Mouse (Mus musculus) heart, embryonic 10.5 days (tissue): Measurements from ENCODE around the gene Ppp1r9b. TPM values are rescaled to one million over a fixed set of nuclear protein-coding genes. Genes with fewer than 3 reads are reported as not detected.

Experiments used
- DNase-seq: peaks from one replicate; pipeline ENCODE4 v3.0.0-alpha.2; 2017; ENCODE audit warnings: low spot score
- H3K27ac ChIP-seq: fragments of 300-500 bp; sonication (generic); 2 replicates; pipeline ENCODE4 v1.5.1; 2016; ENCODE audit warnings: mild to moderate bottlenecking
- H3K27me3 ChIP-seq: fragments of 300-500 bp; sonication (generic); 2 replicates; pipeline ENCODE4 v1.6.1; 2016; ENCODE audit warnings: mild to moderate bottlenecking; ENCODE audit not compliant: poor library complexity, insufficient read depth, severe bottlenecking
- H3K36me3 ChIP-seq: fragments of 300-500 bp; sonication (generic); 2 replicates; pipeline ENCODE4 v1.6.1; 2016; ENCODE audit warnings: mild to moderate bottlenecking, moderate library complexity
- H3K4me1 ChIP-seq: fragments of 300-500 bp; sonication (generic); 2 replicates; pipeline ENCODE4 v1.6.1; 2016; ENCODE audit warnings: mild to moderate bottlenecking
- H3K4me3 ChIP-seq: fragments of 300-500 bp; sonication (generic); 2 replicates; pipeline ENCODE4 v1.5.1; 2016; ENCODE audit warnings: mild to moderate bottlenecking, moderate library complexity
- H3K9me3 ChIP-seq: fragments of 300-500 bp; sonication (generic); 2 replicates; pipeline ENCODE4 v1.6.1; 2016; ENCODE audit warnings: mild to moderate bottlenecking, moderate library complexity
- WGBS: fragments of 180-500 bp; shearing (Covaris S2); methylation state at CpG from one replicate; pipeline ENCODE4 v1.1.7; 2016; 5-methylcytosine and 5-hydroxymethylcytosine counted together
- polyA plus RNA-seq: library from polyadenylated mRNA; unstranded; fragments of >200 nt; fragmentation: Nextera tagmentation; extraction: Ambion mirVana; gene quantifications from 2 replicates; pipeline ENCODE4 v1.2.1, GENCODE M21; 2016

Gene Ppp1r9b
- polyA plus RNA-seq, 1 experiment from 2014 or later = 12.5 TPM

DNA sequence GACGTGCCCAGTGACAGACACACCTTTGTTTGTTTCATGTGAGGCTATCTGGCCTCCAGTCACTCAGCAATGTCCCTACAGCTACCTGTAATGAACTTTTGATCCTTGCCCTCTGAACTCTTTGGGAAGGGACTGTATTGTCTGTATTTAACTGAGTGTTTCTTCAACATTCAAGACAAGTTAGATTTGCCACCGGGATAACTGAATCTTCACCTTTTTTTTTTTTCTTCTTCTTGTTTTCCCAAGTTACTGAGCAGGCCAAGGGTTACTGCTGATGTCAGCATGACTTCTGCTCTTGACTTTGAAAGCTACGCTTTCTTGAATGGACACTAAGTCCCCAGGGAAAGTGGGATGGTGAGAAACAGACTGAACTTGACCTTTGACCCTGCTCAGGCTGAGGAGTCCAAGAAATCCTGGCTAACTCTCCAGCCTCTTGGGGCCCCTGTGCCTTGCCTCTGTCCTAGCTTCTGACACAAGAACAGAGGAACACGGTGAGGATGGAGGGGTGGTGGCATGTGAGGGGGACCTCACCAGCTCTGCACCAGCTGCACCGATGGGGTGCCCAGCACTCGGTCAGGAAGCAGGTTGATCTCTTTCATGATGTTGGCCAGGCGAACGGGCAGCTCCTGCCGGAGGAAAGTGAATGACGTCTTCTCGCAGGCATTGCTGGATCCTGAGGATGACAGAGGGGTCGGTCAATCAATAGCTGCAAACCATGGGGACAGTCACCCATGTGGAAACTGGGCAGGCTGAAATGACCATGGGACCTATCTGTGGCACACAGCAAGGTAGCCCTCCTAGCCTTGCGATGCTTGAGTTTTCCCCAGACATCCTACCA is 48.2 kb downstream of the Ppp1r9b start:
- Histone ChIP-seq H3K4me3 (no peak overlapping the region), H3K27ac (no peak overlapping the region), H3K27me3 (peaks cover 23% of the 10 kb centered on the region), H3K4me1 (peaks cover 31% of the 10 kb centered on the region), H3K36me3 (peaks cover 28% of the 10 kb centered on the region; the same call in 1 of the 2 replicates), H3K9me3 (no peaks in the 10 kb centered on the region)
- DNase-seq = no peak
- WGBS = 80% methylated on average over 13 of the region's 13 CpGs

DNA sequence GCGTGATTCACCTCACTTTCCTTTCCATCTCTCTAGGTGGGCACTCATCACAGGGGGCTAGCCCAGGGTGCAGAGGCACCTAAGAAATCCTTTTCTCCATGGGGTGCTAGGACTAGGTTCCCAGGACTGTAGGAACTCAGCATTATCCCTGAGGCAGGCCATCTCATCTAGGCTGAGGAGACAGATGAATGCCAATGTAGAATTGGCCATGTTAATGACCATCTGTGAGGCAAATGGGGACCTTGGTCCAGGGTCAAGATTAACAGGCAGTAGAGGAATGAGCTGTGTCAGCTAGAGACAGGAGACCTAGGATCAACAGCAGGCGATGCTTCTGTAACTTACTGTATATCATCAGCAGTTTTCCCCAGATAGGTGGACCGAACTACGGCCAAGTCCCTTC is 48.9 kb downstream of the Ppp1r9b start:
- Histone ChIP-seq H3K36me3 (peaks cover 32% of the 10 kb centered on the region), H3K4me1 (peaks cover 29% of the 10 kb centered on the region), H3K27ac (peak overlapping the region; percentile 89), H3K9me3 (no peaks in the 10 kb centered on the region), H3K4me3 (peak overlapping the region; percentile 81), H3K27me3 (peaks cover 22% of the 10 kb centered on the region)
- WGBS = 86% methylated on average over 4 of the region's 4 CpGs
- no peak for DNase-seq

- no peaks in the 10 kb centered on the region for H3K9me3 ChIP-seq
- WGBS = 2% methylated on average over 20 of the region's 20 CpGs
- peaks cover 22% of the 10 kb centered on the region for H3K27me3 ChIP-seq
- peak overlapping the region; percentile 89 for H3K27ac ChIP-seq
- no peak for DNase-seq
- H3K4me3 ChIP-seq = peak overlapping the region; percentile 81
- H3K36me3 ChIP-seq = peaks cover 36% of the 10 kb centered on the region
- peaks cover 25% of the 10 kb centered on the region for H3K4me1 ChIP-seq
These were observed 49.8 kb downstream of the Ppp1r9b start for GRCm38 (mm10) chr11:95040491-95041138.

- peak; percentile 100 for DNase-seq
- Histone ChIP-seq H3K4me1 (peaks cover 25% of the 10 kb centered on the region), H3K9me3 (no peaks in the 10 kb centered on the region), H3K27me3 (peaks cover 27% of the 10 kb centered on the region), H3K27ac (peak within 1 kb of the TSS; percentile 89), H3K36me3 (peaks cover 41% of the 10 kb centered on the region), H3K4me3 (peak within 1 kb of the TSS; percentile 81)
- WGBS = under 1% methylated on average over 41 of the region's 41 CpGs
These were observed 50.3 kb downstream of the Ppp1r9b start, which contains the start of gene Pdk2 for GRCm38 (mm10) chr11:95041139-95041609. TSS of gene Pdk2 (minus strand) at chr11:95041354.

DNA sequence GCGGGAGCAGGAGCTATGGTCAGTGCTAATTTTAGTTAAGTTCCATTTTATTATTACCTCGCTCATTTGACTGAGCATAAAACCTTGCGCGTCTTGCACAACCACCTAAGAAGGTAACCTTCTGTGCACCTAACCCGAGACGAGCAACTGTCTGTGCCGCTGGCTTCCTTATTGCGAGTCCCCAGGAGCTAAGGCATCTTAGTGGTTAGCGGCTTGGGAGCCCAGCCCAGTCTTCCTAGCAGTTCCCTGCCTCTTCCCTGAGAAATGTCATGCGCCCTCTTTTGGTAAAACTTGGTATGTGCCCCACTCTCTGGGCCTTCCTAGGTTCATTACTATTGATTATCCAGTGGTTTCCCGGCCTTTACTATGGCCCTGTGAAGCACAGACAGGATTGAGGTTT is 51.3 kb downstream of the Ppp1r9b start:
- peak overlapping the region; percentile 89; the same call in 1 of the 2 replicates for H3K27ac ChIP-seq
- peaks cover 37% of the 10 kb centered on the region for H3K36me3 ChIP-seq
- under 1% methylated on average over 11 of the region's 11 CpGs for WGBS
- peaks cover 25% of the 10 kb centered on the region for H3K4me1 ChIP-seq
- DNase-seq = peak; percentile 89
- peaks cover 33% of the 10 kb centered on the region for H3K27me3 ChIP-seq
- H3K4me3 ChIP-seq = peak overlapping the region; percentile 81
- no peaks in the 10 kb centered on the region for H3K9me3 ChIP-seq

DNA sequence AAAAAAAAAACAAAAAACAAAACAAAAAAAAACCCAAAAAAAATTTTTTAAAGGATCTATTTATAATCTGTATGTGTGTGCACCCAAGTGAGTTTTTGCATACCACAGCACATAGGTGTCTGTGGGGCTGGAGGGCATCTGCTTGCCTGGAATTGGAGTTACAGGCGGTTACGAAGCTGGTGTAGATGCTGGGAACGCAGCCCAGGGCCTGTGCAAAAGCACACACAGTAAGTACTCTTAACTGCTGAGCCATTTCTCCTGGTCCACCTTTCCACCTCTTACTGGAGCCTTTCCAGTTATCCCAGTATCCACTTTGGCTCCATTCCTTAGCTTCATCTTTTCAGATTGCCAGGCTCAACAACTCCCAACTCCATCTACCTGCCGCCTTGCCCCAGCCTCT is 52.2 kb downstream of the Ppp1r9b start:
- Histone ChIP-seq H3K36me3 (peaks cover 30% of the 10 kb centered on the region), H3K9me3 (no peaks in the 10 kb centered on the region), H3K4me1 (peaks cover 25% of the 10 kb centered on the region), H3K27ac (no peak overlapping the region), H3K4me3 (no peak overlapping the region), H3K27me3 (peaks cover 28% of the 10 kb centered on the region)
- no peak for DNase-seq
- WGBS = 87% methylated on average over 4 of the region's 4 CpGs

DNA sequence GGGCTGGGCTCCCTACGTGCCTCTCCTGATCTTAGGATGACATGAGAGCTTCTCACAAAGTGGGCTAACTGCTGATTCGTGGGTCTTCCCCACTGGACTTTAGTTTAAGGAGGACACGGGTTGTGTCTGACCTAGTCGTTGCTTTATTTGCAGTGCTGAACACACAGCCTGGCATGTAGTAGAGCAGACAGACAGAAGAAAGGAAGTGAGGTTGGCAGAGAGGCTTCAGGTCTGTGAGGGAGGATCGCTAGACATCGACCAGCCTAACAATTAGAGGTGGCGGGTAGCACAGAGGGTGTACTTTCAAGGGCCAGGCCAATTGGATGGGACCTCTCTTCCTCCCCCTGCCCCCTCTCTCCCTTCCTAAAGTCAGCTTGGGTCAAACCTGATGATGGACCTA is 52.8 kb downstream of the Ppp1r9b start:
- 50% methylated on average over 7 of the region's 7 CpGs for WGBS
- no peak for DNase-seq

GRCm38 (mm10) chr11:95044185-95044870 is 53.5 kb downstream of the Ppp1r9b start:
- Histone ChIP-seq H3K4me3 (no peak overlapping the region), H3K9me3 (no peaks in the 10 kb centered on the region)
- 52% methylated on average over 13 of the region's 13 CpGs for WGBS

More for the DNA sequence above, 52.8 kb downstream of the Ppp1r9b start:
- Histone ChIP-seq H3K27me3 (peaks cover 28% of the 10 kb centered on the region), H3K36me3 (peaks cover 27% of the 10 kb centered on the region), H3K4me1 (peaks cover 25% of the 10 kb centered on the region), H3K27ac (no peak overlapping the region), H3K9me3 (no peaks in the 10 kb centered on the region), H3K4me3 (no peak overlapping the region)

GRCm38 (mm10) chr11:95046980-95047680 is 56.3 kb downstream of the Ppp1r9b start:
- H3K27ac ChIP-seq = no peak overlapping the region
- WGBS = 54% methylated on average over 9 of the region's 9 CpGs

More at GRCm38 (mm10) chr11:95044185-95044870, 53.5 kb downstream of the Ppp1r9b start:
- Histone ChIP-seq H3K36me3 (peaks cover 24% of the 10 kb centered on the region), H3K27me3 (peaks cover 28% of the 10 kb centered on the region), H3K27ac (no peak overlapping the region), H3K4me1 (peaks cover 25% of the 10 kb centered on the region)
- no peak for DNase-seq

GRCm38 (mm10) chr11:95053062-95053461 is 62.2 kb downstream of the Ppp1r9b start:
- Histone ChIP-seq H3K4me3 (no peak overlapping the region), H3K27me3 (peaks cover 21% of the 10 kb centered on the region), H3K9me3 (no peaks in the 10 kb centered on the region), H3K27ac (no peak overlapping the region), H3K36me3 (peaks cover 64% of the 10 kb centered on the region), H3K4me1 (peaks cover 13% of the 10 kb centered on the region)
- 48% methylated on average over 9 of the region's 9 CpGs for WGBS
- DNase-seq = no peak

More at GRCm38 (mm10) chr11:95046980-95047680, 56.3 kb downstream of the Ppp1r9b start:
- Histone ChIP-seq H3K36me3 (peaks cover 39% of the 10 kb centered on the region), H3K4me1 (peaks cover 8% of the 10 kb centered on the region; the same call in 1 of the 2 replicates), H3K9me3 (no peaks in the 10 kb centered on the region), H3K27me3 (peaks cover 28% of the 10 kb centered on the region), H3K4me3 (no peak overlapping the region)
- DNase-seq = no peak
